Mouse (Mus musculus): ENCODE data around the gene Aph1b. TPM values are rescaled to one million over a fixed set of nuclear protein-coding genes. Genes with fewer than 3 reads are reported as not detected.
A peak's percentile ranks its signal among the peaks of the same experiment; 100 is the strongest.
"Not testable (repeated sequence)": the region's sequence is repeated elsewhere in the genome, so short reads cannot be mapped to it uniquely, and the experiment has no call there.

The Aph1b gene
- polyA plus RNA-seq (2015; fragmentation: Nextera tagmentation; extraction: Ambion mirVana): 30.0 and 31.8 TPM in 2 replicates

DNA sequence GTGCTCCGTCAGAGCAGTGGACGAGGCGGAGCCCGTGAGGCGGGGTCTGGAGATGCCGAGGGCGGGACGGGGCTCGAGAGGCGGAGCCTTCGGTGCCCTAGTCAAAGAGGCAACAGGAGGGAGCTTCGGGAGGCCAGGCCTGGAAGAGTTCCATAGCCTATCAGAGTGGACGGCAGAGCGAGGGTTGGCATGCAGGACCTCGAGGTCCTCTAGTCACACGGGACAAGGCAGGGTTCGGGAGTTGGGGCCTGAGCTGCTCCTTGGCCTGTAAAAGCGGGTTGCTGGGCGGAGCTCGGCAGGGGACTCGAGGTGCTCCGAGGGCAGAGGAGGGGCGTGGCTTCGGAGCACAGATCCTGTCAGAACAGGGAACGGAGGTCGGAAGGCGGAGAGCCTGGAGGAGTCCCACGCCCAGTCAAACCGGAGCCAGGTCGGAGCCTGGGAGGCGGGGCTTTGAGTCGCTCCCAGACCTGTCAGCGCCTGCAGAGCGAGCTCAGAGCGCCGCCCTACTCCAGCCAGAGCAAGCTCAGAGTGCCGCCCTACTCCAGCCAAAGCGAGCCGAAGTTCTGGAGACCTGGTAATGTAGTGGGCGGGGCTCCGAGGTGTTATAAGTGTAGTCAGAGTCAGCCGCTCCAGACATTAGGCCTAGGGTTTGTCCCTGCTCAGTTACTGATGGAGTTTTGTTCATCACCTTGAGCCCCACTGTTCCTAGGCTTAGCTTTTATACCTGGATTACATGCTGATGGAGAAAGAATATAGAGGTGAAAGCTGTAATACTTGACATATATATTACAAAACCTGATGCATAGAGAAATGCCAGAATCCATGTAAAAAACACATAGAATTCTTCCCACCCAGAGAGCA is at the start of gene Aph1b:
Aph1b (minus strand) TSS at position 27 of the 861 bp plus-strand sequence.
- under 1% methylated on average over 42 of the region's 42 CpGs for WGBS
- Histone ChIP-seq H3K36me3 (no peaks in the 10 kb centered on the region), H3K27me3 (no peaks in the 10 kb centered on the region), H3K9ac (replicated peaks) (peak within 1 kb of the TSS; percentile 84), H3K9me3 (no peaks in the 10 kb centered on the region), H3K4me3 (peak within 1 kb of the TSS; percentile 70), H3K4me2 (replicated peaks) (peak within 1 kb of the TSS; percentile 64), H3K27ac (replicated peaks) (peak within 1 kb of the TSS; percentile 85), H3K4me1 (peaks cover 15% of the 10 kb centered on the region)
- peak; percentile 99 for ATAC-seq (replicated peaks)

DNA sequence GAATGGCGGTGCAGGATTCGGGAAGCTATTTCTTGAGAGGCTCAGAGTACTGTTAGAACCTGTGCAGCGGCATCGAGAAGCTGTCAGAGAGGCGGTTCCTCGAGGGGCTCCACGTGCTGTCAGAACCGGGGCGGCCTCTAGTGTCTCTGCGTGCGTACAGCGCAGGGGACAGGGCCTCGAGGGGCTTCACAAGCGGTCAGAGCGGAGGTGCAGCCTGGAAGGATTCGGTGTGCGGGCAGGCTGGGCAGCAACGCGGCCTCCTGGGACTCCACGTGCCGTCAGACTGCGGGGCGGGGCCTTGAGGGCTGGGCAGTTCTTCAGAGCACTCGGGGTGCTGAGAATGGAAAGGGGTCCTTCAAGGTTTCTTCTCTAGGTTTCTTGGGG is 39.8 kb upstream of the Aph1b start:
- Histone ChIP-seq H3K4me1 (peaks cover 12% of the 10 kb centered on the region), H3K9me3 (no peaks in the 10 kb centered on the region), H3K27ac (replicated peaks) (0 out of 2 replicates have a peak overlapping the region, but pooled peaks have one; percentile 16), H3K4me3 (peak overlapping the region; percentile 66), H3K4me2 (replicated peaks) (peak overlapping the region; percentile 95), H3K36me3 (no peaks in the 10 kb centered on the region), H3K9ac (replicated peaks) (peak overlapping the region; percentile 46), H3K27me3 (no peaks in the 10 kb centered on the region)
- WGBS: under 1% methylated on average over 24 of the region's 24 CpGs
- ATAC-seq (replicated peaks): peak; percentile 86

DNA sequence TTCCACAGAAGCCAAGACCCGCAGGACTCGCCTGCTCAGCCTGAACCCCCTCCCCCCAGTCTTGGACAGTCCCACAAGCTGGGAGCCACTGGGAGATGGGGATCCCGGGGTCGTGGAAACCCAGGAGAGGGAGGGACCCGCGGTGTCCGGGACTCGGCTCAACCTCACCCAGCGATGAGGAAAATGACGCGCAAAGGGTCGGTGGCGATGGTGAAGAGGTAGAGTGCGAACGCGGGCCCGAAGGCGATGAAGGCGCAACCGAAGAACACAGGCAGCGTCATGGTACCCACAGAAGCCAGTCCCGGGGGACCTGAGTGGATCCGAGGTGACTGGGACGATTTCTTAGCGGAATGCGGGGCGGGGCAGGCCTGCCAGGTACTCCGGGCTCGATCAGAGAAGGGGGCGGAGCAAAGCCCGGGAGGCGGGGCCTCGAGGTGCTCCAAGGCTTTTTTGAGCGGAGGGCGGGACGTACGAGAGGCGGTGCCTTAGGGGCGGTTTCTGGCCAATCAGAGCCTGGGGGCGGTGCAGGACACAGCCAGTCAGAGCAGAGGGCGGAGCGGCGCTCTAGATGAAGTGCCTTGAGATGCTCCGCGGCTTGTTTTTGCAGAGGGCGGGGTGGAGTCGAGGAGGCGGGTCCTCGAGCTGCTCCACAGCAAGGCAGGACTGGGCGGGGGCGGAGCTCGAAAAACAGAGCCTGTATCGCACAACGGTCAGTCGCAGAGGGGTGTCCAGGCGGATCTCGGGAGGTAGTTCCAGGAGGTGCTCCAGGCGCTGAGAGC is 39.2 kb upstream of the Aph1b start, which contains the start of gene Aph1c:
Aph1c (minus strand) TSS at position 409 of the 779 bp plus-strand sequence.
- no peaks in the 10 kb centered on the region for H3K36me3 ChIP-seq
- ATAC-seq (replicated peaks): peak; percentile 100
- H3K27me3 ChIP-seq: no peaks in the 10 kb centered on the region
- 0 out of 2 replicates have a peak within 1 kb of the TSS, but pooled peaks have one; percentile 16 for H3K27ac ChIP-seq (replicated peaks)
- WGBS: under 1% methylated on average over 58 of the region's 58 CpGs
- H3K9ac ChIP-seq (replicated peaks): peak within 1 kb of the TSS; percentile 50
- peaks cover 12% of the 10 kb centered on the region for H3K4me1 ChIP-seq
- H3K4me2 ChIP-seq (replicated peaks): peak within 1 kb of the TSS; percentile 95
- H3K4me3 ChIP-seq: peak within 1 kb of the TSS; percentile 66
- no peaks in the 10 kb centered on the region for H3K9me3 ChIP-seq

DNA sequence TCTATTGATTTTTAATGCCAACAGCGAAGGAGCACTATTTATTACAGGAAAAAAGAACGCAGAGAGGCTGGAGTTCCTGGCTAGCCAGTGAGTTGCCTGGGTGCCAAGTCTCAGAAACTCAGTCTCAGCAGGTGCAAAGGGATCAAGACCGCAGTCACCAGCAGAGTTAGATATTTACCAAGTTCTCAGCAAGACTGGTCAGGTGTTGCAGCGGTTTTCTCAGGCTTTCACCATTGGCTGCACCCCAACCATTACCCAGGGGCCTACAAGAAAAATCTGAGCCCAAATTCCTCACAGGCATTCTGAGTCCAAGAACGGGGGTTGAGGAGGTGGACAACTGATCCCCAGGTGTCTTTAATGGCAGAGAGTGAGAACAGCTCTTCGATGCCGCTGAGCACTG is 38.6 kb upstream of the Aph1b start:
- no peak overlapping the region for H3K27ac ChIP-seq (replicated peaks)
- 19% methylated on average over 7 of the region's 7 CpGs for WGBS
- H3K27me3 ChIP-seq: no peaks in the 10 kb centered on the region
- peaks cover 12% of the 10 kb centered on the region for H3K4me1 ChIP-seq
- peak overlapping the region; percentile 95 for H3K4me2 ChIP-seq (replicated peaks)
- no peak for ATAC-seq (replicated peaks)
- no peaks in the 10 kb centered on the region for H3K9me3 ChIP-seq
- H3K4me3 ChIP-seq: peak overlapping the region; percentile 66
- no peaks in the 10 kb centered on the region for H3K36me3 ChIP-seq
- peak overlapping the region; percentile 50 for H3K9ac ChIP-seq (replicated peaks)

- no peaks in the 10 kb centered on the region for H3K9me3 ChIP-seq
- no peak overlapping the region for H3K9ac ChIP-seq (replicated peaks)
- no peak overlapping the region for H3K27ac ChIP-seq (replicated peaks)
- ATAC-seq (replicated peaks): no peak
- H3K36me3 ChIP-seq: no peaks in the 10 kb centered on the region
- H3K4me3 ChIP-seq: no peak overlapping the region
- H3K4me1 ChIP-seq: peaks cover 12% of the 10 kb centered on the region
- no peaks in the 10 kb centered on the region for H3K27me3 ChIP-seq
- 76% methylated on average over 4 of the region's 4 CpGs for WGBS
- no peak overlapping the region for H3K4me2 ChIP-seq (replicated peaks)
Observed at GRCm38 (mm10) chr9:66832366-66832908, 37.1 kb upstream of the Aph1b start.

- Histone ChIP-seq H3K27ac (replicated peaks) (no peak overlapping the region), H3K27me3 (no peaks in the 10 kb centered on the region), H3K36me3 (no peaks in the 10 kb centered on the region), H3K4me1 (no peaks in the 10 kb centered on the region), H3K4me2 (replicated peaks) (no peak overlapping the region), H3K9me3 (no peaks in the 10 kb centered on the region), H3K4me3 (no peak overlapping the region), H3K9ac (replicated peaks) (no peak overlapping the region)
- no peak for ATAC-seq (replicated peaks)
- 48% methylated on average over 1 of the region's 1 CpGs for WGBS
Observed at GRCm38 (mm10) chr9:66825990-66826389, 30.7 kb upstream of the Aph1b start.

- not testable (repeated sequence) for H3K4me2 ChIP-seq (replicated peaks); H3K27ac ChIP-seq (replicated peaks)
Observed at GRCm38 (mm10) chr9:66822255-66822654, 27.0 kb upstream of the Aph1b start.

DNA sequence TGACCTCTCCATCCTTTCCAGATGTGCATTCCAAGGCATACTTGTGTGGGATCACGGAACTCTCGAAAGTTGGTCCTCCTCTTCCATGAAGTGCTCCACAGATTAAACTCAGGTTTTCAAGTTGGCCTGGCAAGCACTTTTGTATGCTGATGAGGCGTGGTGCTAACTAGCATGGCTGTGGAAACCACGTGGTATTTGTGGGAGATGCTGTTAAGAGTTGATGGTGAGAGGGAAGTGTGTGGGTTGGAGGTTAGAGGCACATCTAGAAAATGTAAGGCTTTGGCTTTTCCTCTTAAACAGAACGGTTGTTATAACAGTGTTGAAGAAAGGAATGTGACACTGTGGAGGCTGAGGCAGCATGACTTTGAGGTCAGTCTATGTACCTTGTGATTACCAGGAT is 25.7 kb upstream of the Aph1b start:
- Histone ChIP-seq H3K4me3 (no peak overlapping the region), H3K9ac (replicated peaks) (no peak overlapping the region), H3K27me3 (no peaks in the 10 kb centered on the region), H3K27ac (replicated peaks) (no peak overlapping the region), H3K4me2 (replicated peaks) (no peak overlapping the region), H3K36me3 (no peaks in the 10 kb centered on the region), H3K4me1 (no peaks in the 10 kb centered on the region), H3K9me3 (no peaks in the 10 kb centered on the region)
- no peak for ATAC-seq (replicated peaks)
- 86% methylated on average over 5 of the region's 5 CpGs for WGBS

More at GRCm38 (mm10) chr9:66822255-66822654, 27.0 kb upstream of the Aph1b start:
- not testable (repeated sequence) for H3K4me1 ChIP-seq; H3K9me3 ChIP-seq; H3K4me3 ChIP-seq; H3K36me3 ChIP-seq; H3K9ac ChIP-seq (replicated peaks); H3K27me3 ChIP-seq; ATAC-seq (replicated peaks)
- WGBS: 65% methylated on average over 2 of the region's 5 CpGs

- H3K27ac ChIP-seq (replicated peaks): no peak overlapping the region
- H3K9ac ChIP-seq (replicated peaks): no peak overlapping the region
- H3K27me3 ChIP-seq: no peaks in the 10 kb centered on the region
- H3K36me3 ChIP-seq: no peaks in the 10 kb centered on the region
- H3K9me3 ChIP-seq: no peaks in the 10 kb centered on the region
- 6% methylated on average over 2 of the region's 2 CpGs for WGBS
- ATAC-seq (replicated peaks): no peak
- H3K4me1 ChIP-seq: no peaks in the 10 kb centered on the region
- H3K4me3 ChIP-seq: no peak overlapping the region
- no peak overlapping the region for H3K4me2 ChIP-seq (replicated peaks)
Observed at GRCm38 (mm10) chr9:66813392-66813791, 18.1 kb upstream of the Aph1b start.

GRCm38 (mm10) chr9:66805951-66806350 is 10.7 kb upstream of the Aph1b start:
- not testable (repeated sequence) for H3K9me3 ChIP-seq; ATAC-seq (replicated peaks); H3K27ac ChIP-seq (replicated peaks); H3K36me3 ChIP-seq; H3K4me1 ChIP-seq; H3K27me3 ChIP-seq
- Histone ChIP-seq H3K4me2 (replicated peaks) (peak overlapping the region; percentile 49), H3K4me3 (peak overlapping the region; percentile 35), H3K9ac (replicated peaks) (peak overlapping the region; percentile 31)
- WGBS: 2% methylated on average over 30 of the region's 37 CpGs

DNA sequence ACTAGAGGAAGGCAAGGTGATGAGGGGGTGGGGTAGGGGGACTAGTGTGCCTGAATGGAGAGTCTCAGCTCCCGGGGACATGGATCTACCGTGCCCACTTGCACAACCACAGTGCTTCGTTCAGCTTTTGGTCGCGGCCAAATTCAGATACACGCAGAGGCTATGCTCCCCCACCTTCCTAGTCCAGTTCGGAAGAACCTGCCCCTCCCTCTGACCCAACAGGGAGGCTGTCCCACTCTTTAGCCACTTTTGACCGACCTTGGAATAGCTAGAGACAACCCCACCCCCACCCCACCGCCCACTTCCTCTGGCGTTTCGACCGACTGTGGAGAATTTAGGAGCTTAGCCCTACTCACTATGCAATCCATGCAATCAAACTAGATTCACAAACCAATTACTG is 6.7 kb upstream of the Aph1b start:
- 53% methylated on average over 12 of the region's 12 CpGs for WGBS
- Histone ChIP-seq H3K9me3 (no peaks in the 10 kb centered on the region), H3K4me3 (no peak overlapping the region), H3K4me2 (replicated peaks) (no peak overlapping the region), H3K27me3 (peaks cover 6% of the 10 kb centered on the region; the same call in 1 of the 2 replicates), H3K9ac (replicated peaks) (no peak overlapping the region), H3K27ac (replicated peaks) (no peak overlapping the region), H3K4me1 (no peaks in the 10 kb centered on the region), H3K36me3 (no peaks in the 10 kb centered on the region)
- ATAC-seq (replicated peaks): no peak

DNA sequence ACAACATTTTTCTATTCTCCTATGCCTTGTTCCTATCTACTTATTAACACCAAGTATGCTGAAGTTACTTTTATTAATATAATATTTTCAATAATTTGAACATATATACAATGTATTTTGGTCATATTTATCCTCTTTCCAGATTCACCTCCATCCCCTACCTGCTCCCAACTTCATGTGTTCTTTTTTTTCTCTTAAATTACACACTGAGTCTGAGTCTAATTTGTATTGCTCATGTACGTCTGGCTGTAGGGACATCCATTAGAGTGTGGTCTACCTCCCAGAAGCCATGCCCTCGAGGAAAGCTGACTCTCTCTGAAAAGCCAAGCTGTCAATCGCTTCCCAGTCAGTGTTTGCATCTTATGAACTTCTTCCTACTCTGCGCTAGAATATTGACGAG is 1.4 kb upstream of the Aph1b start, which contains the start of gene Gm10647:
Gm10647 (plus strand) TSS at position 301 of the 400 bp plus-strand sequence.
- Histone ChIP-seq H3K27ac (replicated peaks) (peak within 1 kb of the TSS; percentile 85), H3K4me2 (replicated peaks) (peak within 1 kb of the TSS; percentile 64)
- WGBS: 78% methylated on average over 5 of the region's 5 CpGs

More for the DNA sequence above, 1.4 kb upstream of the Aph1b start, which contains the start of gene Gm10647:
- Histone ChIP-seq H3K27me3 (no peaks in the 10 kb centered on the region), H3K9me3 (no peaks in the 10 kb centered on the region), H3K9ac (replicated peaks) (peak within 1 kb of the TSS; percentile 84), H3K36me3 (no peaks in the 10 kb centered on the region), H3K4me3 (peak within 1 kb of the TSS; percentile 70), H3K4me1 (peaks cover 15% of the 10 kb centered on the region)
- ATAC-seq (replicated peaks): no peak
